Mouse (Mus musculus): Measurements from ENCODE around the gene Dapk1.

The Dapk1 gene

DNA sequence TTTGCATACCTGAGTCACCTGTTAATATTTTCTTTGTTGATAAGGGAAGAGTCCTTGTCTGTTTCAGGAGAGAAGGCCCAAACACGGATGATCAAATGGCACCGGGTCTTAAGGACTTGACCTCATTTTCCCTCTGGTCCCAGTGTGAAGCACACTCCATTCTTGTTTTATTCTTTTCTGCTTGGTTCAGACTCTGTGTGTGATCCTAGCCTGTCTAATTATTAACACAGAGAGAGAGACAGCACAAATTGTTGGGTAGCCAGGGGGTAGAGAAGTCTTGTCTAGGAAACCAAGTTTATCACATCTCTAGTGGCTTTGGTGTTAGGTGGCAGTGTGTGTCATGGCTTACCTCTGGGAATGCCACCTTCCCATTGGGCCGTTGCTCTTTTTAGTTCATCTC is 62.3 kb downstream of the Dapk1 start:
- no peak for DNase-seq (ENCODE audit: low spot score)

DNA sequence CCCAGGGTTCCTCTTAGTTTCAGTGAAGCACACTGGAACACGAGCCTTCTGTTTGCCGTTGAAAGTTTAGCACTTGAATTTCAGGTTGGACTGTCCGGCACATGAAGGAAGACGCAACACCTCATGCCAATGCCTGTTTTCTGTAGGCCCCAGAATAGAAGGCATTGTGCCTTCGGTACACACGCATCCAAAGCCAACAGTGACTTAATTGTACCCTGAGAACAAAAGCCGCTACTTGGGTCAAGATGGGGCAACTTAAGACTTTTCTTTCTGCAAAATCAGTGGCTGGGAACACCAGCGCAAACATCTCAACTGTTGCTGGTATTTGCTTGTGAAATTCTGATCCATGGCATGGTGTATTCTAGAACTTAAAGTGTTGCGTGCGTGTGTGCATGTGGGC is 63.1 kb downstream of the Dapk1 start:
- DNase-seq (ENCODE audit: low spot score): no peak

DNA sequence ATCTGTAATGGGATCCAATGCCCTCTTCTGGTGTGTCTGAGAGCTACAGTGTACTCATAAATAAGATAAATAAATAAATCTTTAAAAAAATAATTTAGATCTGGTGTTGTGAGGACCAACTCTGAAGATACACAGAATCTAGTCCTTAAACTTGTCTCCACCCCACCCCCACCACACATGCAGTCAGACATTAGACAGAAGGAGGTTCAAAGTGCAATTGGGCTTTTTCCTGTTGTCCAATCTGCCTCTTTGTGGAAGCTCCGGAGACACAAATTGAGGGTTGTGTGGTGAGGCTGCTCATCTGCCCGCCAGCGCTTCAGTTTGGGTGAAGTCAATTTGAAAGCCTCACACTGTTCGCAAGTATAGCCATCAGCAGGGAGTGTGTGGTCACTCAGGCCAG is 63.7 kb downstream of the Dapk1 start:
- DNase-seq (ENCODE audit: low spot score): no peak

DNA sequence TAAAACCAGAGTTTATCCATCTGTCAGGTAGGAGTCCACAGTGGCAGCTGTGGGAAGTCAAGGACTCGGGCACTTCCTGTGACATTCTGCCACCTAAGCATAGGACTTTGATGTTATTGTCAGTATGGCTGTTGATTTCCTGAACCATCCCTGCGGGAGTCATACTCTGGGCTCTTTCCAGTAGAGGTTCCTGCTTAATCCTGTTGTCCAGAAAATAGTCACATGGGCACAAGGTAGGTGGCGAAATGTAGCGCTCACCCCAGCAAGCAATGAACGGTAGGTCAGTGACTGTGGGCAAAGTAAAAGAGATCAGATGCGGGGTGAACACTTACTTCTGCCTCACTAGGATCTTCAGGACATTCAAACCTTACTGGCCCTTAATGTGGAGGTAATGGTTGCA is 66.3 kb downstream of the Dapk1 start:
- DNase-seq (ENCODE audit: low spot score): no peak

DNA sequence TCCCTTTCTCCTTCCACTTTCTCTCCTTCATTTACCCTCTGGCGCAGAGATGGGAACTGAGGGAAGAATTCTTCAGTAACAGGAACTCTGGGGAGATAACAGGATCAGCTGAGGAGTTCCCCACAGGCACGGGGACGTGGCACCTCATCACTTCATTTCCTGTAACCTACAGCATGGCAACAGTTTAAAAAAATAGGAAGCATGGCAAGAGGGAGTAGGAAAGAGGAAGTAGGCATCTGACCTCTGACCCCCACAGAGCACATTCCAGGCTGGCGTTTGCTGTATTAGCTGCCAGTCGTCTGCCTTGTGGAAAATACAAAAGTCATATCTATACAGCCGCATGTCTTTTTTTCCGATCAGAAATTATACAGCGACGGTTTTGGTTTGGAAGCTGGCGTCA is 68.9 kb downstream of the Dapk1 start:
- no peak for DNase-seq (ENCODE audit: low spot score)

DNA sequence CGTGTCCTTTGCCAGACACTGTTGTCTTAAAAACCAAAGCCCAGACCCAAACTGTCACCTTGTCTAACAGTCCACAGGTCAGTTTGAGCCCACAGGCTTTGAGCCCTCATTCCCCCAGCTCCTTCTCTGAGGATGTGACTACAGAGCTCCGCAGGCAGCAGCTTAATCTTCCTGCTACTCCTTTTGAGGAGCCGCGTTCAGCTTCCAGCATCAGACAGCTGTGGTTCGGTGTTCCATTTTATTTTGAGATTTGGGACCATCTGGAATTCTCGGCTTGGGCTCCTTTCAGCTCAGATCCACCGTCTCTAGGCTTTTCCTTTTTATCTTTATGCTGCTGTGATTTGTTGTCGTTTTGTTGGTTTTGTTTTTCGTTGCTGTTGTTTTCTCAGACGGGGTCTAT is 69.5 kb downstream of the Dapk1 start:
- DNase-seq (ENCODE audit: low spot score): no peak

DNA sequence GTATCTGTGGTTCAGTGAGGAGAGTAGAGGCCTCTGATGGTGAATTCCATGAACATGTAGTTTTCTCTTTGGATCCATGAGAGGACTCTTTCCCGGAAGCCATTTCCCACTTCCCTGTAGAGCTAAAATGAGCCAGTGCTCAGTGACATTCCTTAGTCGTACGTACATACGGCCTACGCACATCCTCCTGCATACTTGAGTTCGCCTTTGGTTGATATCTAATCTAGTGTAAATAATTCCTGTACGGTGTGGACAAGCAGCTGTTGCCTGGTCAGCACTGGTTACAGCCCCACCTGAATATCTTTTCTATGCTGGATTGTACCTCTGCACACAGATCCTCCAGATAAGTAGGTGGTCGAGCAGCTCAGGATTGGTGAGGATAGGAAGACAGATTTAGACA is 70.5 kb downstream of the Dapk1 start:
- no peak for DNase-seq (ENCODE audit: low spot score)

DNA sequence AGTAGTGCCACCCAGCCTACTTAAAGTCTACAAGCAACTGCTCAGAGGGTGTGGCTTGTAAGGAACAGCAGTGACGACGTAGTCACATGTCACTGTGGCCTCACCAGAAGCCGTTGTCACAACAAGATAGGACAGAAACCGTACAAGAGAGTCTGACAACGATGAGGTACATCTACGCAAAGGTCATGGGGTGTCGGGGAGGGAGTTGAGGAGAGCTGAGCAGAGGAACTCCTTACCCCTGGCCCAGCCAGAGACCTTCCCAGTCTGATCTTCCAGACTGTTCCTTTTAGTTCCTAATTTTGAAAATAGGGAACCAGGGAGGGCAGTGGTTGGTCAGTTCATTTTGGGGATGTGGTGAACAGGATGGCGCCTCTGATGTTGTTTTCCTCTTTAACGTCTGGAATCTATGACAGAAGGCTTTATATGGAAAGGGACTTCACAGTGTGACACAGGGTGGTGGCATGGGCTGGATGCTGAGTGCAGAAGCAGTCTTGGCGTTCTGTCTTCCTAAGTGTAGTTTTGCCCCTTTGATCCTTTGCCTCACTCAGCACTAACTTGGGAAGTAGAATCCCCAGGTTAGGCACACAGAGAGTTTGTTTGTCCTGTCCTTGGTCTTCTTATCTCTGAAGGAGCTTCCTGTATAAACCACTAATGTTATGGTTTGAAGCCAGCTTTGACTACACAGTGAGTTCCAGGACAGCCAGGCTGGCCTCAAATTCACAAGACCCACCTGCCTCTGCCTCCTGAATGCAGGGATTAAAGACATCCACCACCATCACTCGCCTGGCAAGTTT is 71.3 kb downstream of the Dapk1 start:
- no peak for DNase-seq (ENCODE audit: low spot score)

DNA sequence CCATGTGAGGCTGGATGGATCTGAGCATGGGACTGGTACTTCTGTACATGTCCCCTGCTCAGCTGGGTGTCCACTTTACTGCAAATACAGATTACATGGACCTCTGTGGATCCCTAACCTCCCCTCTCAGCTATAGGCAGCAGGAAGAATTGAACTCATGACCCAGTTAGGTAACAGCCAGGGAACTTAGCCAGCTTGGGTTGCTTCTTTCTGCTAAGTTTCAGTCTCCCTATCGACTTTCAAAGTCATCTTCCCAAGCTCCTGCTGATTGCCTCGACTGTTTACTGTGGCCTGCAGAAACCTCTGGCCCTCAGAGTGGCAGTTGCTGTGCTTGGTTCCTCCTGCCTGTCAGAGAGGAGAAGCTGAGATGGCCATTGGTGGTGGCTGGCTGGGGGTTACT is 72.6 kb downstream of the Dapk1 start:
- no peak for DNase-seq (ENCODE audit: low spot score)

DNA sequence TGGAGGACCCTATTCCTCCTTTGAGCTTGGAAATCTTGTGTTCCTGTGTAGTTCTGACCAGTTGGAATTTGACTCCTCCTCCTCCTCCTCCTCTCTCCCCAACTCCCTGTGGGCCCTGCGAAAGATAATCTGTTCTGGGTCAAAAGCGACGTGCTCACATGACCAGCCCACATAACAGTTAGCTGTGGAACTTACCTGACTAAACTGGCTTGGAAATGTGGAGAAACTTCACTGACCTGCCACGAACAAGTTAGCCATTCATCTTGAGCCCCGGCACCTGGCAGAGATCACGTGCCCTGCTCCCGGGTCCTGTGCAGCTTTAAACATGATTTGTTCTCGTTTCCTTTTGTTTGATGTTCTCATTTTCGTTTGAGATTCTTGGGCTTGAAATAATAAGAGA is 73.2 kb downstream of the Dapk1 start:
- DNase-seq (ENCODE audit: low spot score): no peak

DNA sequence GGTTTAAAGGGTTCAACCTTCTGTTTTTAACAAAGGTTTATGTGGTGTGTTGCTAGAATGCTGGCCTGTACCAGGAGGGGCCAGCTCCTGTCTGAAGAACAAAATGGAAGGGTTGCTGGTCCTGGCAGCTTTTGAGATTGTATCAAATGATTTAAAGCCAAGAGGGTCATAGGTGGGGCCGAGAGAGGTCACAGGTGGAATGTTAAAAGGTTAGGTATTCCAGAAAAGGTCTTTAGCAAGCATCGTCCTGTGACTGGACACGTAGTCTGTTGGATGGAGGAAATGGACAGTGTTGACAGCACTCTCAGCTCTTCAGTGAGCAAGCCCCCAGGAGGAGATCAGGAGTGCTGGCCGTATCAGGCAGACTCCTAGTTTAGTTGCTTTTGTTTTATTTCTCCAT is 73.7 kb downstream of the Dapk1 start:
- DNase-seq (ENCODE audit: low spot score): no peak

DNA sequence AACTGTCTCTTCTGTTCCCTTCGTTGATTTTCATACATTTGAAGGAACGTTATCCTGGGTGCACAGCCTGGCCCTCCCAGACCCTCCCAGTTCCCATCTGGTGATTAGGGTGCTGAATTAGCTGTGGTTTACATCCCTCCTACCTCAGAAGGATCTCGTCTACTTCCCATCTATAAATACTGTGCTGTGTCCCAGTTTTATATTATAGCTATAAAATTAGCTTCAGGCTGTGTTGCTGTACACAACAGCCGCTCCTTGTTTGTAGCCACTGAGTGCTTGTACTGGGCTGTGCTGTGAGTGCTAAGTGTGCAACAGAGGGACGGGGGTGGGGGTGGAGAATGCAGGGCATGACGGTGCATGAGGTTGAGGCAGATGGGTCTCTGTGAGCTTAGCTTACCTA is 77.2 kb downstream of the Dapk1 start:
- DNase-seq (ENCODE audit: low spot score): no peak

DNA sequence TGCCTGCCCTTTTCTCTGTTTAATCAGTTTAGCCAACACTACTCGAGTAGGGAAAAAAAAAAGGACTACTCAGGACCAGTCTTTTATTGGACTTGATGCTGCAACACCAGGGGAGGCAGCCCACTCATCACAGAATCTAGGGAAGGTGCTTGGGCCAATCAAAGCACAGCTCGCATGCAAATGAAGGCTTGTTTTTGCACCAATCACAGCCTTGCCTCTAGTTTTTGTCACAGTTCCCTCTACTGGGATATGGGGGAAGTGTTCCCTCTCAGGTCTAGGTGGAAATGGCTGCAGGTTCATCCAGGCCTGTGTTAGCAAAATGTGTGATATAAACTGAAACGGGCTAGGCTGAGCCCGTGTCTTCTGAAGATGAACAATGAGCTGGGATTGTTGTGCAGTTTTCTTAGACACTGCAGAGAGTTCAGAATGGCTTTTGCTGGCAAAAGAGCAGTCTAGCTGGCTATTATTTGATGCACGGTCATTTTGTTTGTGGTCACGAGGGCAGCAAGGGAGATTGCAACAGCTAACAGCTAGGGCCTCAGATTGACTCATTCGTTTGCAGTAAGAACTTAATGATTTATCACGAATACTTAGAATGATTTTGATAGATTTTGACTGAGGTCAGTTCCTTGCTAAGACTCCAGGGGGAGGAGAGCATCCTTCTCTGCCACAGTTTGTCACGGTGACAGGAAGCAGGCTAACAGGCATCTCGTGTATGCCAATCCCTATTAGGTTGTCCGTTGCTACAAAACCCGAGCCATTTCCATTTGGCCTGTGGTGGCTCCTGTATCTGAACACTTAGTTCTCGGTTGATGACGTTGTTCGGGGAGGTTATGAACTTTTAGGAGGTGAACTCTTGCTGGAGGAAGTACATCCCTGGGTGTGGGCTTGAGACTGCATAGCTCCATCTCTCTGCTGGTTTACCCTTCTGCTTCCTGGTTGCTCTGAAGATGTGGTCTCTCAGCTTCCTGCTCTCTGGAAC is 81.3 kb downstream of the Dapk1 start:
- DNase-seq (ENCODE audit: low spot score): no peak

DNA sequence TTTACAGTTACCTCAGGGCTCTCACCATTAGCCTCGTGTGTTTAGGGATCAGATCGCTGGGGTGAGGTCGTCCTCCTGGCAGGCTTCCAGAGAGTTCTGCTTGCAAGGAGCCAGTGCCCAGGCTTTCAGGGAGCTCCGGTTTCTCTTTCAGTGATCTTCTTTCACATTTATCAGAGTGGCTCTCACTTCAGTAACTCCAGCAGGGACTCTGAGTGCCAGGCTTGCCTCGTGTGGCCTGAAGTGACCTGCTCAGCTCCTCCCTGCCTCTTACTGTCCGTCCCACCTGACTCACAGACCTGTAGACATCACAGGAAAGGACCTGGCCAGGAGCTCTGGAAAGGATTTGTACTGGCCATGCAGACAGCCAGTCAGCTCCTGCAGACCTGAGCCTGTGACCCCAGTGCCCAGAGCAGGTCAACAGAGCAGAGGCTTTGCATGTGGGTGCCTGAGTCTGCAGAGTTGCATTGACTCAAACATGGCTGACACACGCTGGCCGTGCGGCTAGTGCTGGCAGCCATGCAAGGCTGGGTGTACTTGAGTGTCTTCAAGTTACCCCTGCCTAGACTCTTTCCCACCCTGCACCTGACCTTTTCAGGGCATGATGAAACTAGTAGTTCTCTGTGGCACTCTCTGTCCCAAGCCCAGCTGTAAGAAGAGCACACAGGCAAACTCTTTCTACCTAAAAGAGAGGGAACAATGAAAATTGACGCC is 82.5 kb downstream of the Dapk1 start:
- peak; percentile 48 for DNase-seq (ENCODE audit: low spot score)

DNA sequence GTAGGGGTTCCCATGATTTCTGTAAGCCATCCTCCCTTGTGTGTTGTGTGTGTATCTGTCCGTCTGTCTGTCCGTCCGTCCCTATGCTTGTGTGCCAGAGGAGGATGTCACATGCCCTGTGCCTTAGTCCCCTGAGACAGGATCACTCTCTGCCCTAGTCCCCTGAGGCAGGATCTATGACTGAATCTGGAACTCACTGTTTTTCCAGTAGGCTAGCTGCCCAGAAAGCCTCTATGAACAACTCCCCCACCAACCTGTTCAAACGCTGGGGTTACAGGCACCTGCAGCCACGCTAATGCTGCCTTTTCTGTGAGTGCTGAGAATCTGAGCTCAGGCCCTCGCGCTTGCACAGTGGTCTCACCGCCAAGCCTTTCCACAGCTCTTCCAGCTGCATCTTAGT is 83.1 kb downstream of the Dapk1 start:
- no peak for DNase-seq (ENCODE audit: low spot score)

DNA sequence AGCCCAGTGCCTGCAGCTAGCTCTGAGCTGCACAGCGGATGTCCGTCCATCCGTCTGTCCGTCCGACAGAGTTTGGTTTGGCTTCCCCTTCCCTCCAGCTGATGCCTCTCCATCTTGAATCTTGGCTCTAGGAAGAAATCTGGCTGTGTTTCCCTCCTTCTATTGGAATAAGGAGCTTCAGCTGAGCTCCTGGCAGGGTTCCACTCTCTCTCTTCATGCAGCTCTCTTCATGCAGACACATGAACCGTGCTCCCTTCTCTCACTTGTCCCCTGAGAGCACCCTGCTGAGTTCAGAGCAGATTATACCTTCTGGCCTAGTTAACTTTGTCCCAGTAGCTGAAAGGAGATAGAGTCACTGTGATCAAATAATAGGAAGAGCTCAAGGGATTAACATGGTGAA is 83.5 kb downstream of the Dapk1 start:
- no peak for DNase-seq (ENCODE audit: low spot score)

DNA sequence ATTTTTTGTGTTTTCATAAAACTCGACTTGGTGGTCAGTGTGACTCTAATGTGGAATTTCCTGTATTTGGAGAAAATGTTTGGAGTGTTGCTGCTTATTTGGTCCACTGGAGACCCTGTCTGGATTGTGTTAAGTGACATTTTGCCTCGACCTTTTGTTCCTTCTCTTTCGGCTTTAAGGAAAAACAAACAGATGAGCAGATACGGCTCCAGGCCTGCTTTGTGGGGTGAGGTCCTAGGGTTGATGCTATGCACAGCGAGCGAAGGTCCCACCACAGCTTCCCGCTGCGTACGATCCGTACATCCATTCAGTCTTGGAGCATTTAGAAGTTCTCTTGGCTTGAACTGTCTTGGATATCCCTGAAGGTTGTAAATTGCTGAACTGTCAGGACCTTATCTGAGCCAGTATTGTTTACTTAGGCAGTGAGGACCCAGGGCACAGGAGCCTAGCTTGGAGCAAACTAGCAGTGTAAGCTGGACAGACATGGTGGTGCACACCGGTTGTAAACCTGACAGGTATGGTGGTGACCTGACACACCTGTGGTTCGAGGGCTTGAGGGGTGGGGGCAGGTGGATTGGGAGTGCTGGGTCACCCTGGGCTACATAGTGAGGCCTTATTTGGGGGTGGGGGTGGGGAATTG is 84.4 kb downstream of the Dapk1 start:
- DNase-seq (ENCODE audit: low spot score): no peak

DNA sequence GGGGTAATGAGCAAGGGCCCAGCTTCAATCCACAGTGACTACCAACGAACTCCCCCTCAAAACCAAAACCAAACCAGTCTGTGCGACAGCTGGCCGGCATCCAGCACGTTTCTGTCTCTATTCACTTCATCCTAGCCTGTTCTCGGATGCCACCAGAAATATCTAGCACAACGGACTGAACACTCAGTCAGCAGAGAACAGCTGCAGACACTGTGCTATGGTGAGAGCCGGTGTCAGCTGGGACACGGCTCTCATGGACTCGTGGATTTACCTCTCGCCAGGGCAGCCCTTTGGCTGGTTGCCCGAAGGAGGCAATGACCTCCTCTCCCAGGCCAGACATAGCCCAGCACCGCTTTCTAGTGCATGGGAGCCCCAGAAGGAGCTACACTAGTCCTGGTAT is 85.2 kb downstream of the Dapk1 start:
- DNase-seq (ENCODE audit: low spot score): no peak

DNA sequence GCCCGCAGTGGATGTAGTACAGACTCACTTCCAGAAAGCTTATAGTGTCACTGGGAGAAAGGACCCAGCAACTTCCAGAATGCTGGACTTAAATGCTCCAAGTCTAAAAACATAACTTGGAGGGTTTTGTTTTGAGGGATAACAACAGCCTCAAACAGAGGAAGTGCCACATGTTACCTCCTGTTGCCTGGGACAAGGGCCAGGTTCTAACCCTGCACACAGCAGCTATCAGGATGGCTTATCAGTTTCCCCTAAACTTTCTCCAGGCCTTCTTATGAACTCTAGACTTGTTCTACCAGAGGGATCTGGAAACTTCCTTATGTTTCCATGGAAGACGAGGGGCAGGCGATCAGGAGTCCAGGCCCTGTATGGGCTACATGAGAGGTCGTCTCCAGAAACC is 85.7 kb downstream of the Dapk1 start:
- DNase-seq (ENCODE audit: low spot score): no peak

DNA sequence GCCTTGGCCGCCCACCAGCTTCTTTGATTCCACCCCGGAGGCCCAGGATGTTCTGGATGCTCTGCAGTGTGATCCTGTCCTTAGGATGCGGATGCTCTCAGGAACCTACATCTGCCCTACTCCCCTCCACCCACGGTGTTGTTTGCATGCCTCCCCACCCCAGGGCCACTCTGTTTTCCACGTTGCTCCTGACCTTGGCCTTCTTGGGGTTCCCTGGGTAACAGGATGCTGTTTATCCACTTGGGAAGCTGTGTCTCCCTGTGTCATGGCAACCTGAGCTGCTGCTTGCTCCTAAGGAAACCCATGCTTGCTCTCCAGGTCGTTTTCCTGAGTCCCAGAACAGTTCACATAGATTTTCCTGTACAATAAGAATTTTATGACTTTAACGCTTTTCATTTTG is 86.1 kb downstream of the Dapk1 start:
- DNase-seq (ENCODE audit: low spot score): peak; percentile 55

DNA sequence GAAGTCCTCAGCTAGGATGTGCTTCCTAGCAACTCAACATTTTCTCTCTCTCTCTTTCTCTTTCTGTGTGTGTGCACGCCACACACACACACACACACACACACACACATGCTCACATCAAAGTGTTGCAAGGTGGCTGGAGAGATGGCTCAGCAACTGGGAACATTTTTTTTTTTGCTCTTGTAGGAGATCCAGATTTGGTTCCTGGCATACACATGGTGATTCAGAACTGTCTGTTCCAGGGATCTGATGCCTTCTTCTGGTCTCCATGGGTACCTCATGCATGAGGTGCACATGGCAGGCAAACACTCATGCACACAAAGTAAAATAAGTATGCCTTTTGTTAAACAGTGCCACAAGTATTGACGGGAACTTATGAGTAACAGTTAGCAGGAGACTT is 89.2 kb downstream of the Dapk1 start:
- no peak for DNase-seq (ENCODE audit: low spot score)

DNA sequence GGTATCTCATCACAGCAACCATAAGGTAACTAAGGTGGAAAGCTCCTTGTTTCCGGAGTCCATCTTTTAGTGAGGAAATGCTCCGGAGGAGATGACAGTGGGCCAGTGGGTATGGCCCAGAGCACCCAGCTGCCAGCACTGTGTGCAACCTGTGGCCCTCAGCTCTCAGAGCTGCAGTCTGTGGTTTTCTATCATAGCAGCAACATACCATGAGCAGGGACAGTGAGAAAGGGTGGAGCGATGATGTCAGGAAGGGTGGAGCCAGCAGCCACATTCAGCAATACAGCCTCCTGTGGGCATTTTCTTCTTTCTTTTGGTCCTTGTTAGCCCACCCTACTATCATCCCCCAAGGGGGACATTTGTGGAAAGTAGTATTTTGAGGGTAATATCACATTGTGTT is 90.2 kb downstream of the Dapk1 start:
- no peak for DNase-seq (ENCODE audit: low spot score)

Data from ovary, adult 18-20 months (tissue).